Mouse (Mus musculus) olfactory bulb, adult 2 months (tissue): Measurements from ENCODE around the gene Glt8d2.

Experiments used
- CTCF ChIP-seq: fragments of 200-500 bp; IDR thresholded peaks from 2 replicates; pipeline ENCODE4 v1.5.1; 2012; ENCODE audit warnings: low read depth, mild to moderate bottlenecking, low read length, moderate library complexity; ENCODE audit not compliant: insufficient read depth
- POLR2A ChIP-seq: fragments of 200-500 bp; IDR thresholded peaks from 2 replicates; pipeline ENCODE4 v1.6.1; 2012; ENCODE audit warnings: mild to moderate bottlenecking, low read depth, low read length, moderate library complexity; ENCODE audit not compliant: insufficient read depth

DNA sequence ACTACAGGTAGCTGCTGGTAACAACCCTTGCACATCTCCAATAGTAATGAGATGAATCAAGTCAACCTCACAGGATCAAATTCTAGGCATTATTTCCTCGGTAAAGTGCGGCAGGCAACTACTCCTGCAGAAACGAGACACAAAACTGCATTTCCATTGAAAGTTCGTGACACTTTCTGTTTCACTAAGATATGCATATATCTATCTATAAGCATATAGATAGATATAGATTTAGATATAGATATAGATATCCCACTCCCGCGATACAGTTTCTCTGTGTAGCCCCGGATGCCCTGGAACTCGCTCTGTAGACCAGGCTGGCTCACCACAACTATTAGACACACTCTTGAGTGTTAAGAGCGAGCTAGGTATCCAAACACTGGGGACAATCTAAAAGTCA, 68.2 kb downstream of the Glt8d2 start:
- TF ChIP-seq CTCF (no peak), POLR2A (no peak)
